Mouse (Mus musculus) hindbrain, embryonic 16.5 days (tissue): ENCODE data around the gene Slc7a9. TPM values are rescaled to one million over a fixed set of nuclear protein-coding genes. Genes with fewer than 3 reads are reported as not detected.

Source experiments
- ATAC-seq: fragments of 200-750 bp; cut with Nextera tagmentation; 2 replicates; pipeline ENCODE4 v1.8.0; 2017; ENCODE audit warnings: moderate TSS enrichment, moderate library complexity
- H3K27ac ChIP-seq: fragments of 300-500 bp; sonication (generic); 2 replicates; pipeline ENCODE4 v1.5.1; 2014; ENCODE audit warnings: low read depth, mild to moderate bottlenecking, control low read depth, low read length, moderate library complexity
- H3K27me3 ChIP-seq: fragments of 300-500 bp; sonication (generic); replicated peaks from 2 replicates; pipeline ENCODE4 v1.6.1; 2014; ENCODE audit warnings: low read length; ENCODE audit not compliant: control insufficient read depth, insufficient read depth
- H3K36me3 ChIP-seq: fragments of 300-500 bp; sonication (generic); 2 replicates; pipeline ENCODE4 v1.6.1; 2014; ENCODE audit warnings: mild to moderate bottlenecking, low read length, moderate library complexity, mixed read lengths; ENCODE audit not compliant: control insufficient read depth, insufficient read depth
- H3K4me1 ChIP-seq: fragments of 300-500 bp; sonication (generic); 2 replicates; pipeline ENCODE4 v1.6.1; 2014; ENCODE audit warnings: low read depth, low read length; ENCODE audit not compliant: control insufficient read depth, insufficient read depth
- H3K4me2 ChIP-seq: fragments of 300-500 bp; sonication (generic); 2 replicates; pipeline ENCODE4 v1.6.1; 2014; ENCODE audit warnings: mild to moderate bottlenecking, low read length, control low read depth, moderate library complexity
- H3K4me3 ChIP-seq: fragments of 300-500 bp; sonication (generic); 2 replicates; pipeline ENCODE4 v1.5.1; 2014; ENCODE audit warnings: mild to moderate bottlenecking, low read length, control low read depth, moderate library complexity
- H3K9ac ChIP-seq: fragments of 300-500 bp; sonication (generic); 2 replicates; pipeline ENCODE4 v1.6.1; 2014; ENCODE audit warnings: low read depth, mild to moderate bottlenecking, control low read depth, low read length, moderate library complexity
- H3K9me3 ChIP-seq: fragments of 300-500 bp; sonication (generic); 2 replicates; pipeline ENCODE4 v1.6.1; 2014; ENCODE audit warnings: mild to moderate bottlenecking, low read length, moderate library complexity; ENCODE audit not compliant: control insufficient read depth
- WGBS: fragments of 180-500 bp; shearing (Covaris S2); extraction: QIAGEN DNeasy Blood & Tissue Kit; methylation state at CpG from one replicate; pipeline ENCODE4 v1.1.7; 2014; 5-methylcytosine and 5-hydroxymethylcytosine counted together
- polyA plus RNA-seq: library from polyadenylated mRNA; unstranded; fragments of >200 nt; fragmentation: Nextera tagmentation; extraction: Ambion mirVana; gene quantifications from 2 replicates; pipeline ENCODE4 v1.2.1, GENCODE M21; 2015

Gene Slc7a9
- polyA plus RNA-seq, 1 experiment from 2014 or later = 0.20 TPM

DNA sequence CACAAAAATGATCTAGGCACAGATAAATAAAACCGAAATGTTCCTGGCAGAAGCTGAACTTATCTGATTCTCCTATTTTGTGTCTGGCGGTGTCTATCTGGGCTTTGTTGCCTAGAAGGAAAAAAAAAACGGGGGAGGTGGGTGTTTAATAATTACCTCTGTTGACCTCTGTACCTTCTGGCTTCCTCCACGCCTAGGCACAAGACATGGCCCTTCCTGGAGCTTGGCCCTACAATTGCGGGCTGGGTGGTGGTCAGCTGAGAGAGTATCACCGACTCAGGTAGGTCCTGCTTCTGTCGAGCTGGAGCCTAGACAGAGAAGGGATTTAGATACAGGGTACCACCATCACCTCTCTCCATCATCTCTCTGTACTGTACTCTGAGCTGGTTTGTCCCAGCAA is 271 bp downstream of the Slc7a9 start:
- WGBS = 77% methylated on average over 7 of the region's 7 CpGs
- Histone ChIP-seq H3K4me2 (no peak overlapping the region), H3K9me3 (peaks cover 4% of the 10 kb centered on the region), H3K27ac (no peak overlapping the region), H3K4me3 (no peak overlapping the region), H3K9ac (no peak overlapping the region), H3K4me1 (no peaks in the 10 kb centered on the region), H3K27me3 (no peaks in the 10 kb centered on the region), H3K36me3 (no peaks in the 10 kb centered on the region)
- no peak for ATAC-seq

DNA sequence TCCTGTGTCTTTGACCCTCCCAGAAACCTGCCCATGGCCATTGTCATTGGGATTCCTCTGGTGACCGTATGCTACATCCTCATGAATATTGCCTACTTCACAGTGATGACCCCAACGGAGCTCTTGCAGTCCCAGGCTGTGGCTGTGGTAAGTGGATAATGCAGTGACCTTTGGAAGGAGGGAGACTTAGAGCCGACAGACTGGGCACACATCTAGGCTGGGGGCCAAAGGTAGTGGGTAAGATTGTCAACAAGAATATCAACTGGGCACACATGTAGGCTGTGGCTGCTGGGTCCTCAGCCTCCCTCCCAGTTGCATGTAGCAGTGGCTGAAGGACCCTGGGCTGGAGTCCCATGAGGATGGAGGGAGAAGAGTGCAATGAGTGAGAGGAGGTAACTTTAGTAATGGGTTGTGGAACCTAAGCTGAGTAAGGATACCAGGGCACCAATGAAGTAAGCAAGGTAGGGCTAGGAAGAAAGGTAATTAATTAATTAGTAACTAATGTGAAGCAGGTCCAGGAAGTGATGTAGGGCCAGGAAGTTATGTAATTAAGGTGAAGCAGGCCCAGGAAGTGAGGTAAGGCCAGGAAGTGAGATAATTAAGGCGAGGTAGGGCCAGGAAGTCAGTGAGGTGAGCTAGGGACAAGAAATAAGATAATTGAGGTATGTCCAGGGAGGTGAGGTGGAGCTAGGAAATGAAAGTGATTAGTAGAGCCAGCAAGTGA is 7.7 kb downstream of the Slc7a9 start:
- Histone ChIP-seq H3K4me2 (no peak overlapping the region), H3K36me3 (no peaks in the 10 kb centered on the region), H3K4me1 (no peaks in the 10 kb centered on the region), H3K9ac (no peak overlapping the region), H3K9me3 (no peaks in the 10 kb centered on the region), H3K27me3 (no peaks in the 10 kb centered on the region), H3K4me3 (no peak overlapping the region), H3K27ac (no peak overlapping the region)
- ATAC-seq = no peak
- 85% methylated on average over 4 of the region's 4 CpGs for WGBS

DNA sequence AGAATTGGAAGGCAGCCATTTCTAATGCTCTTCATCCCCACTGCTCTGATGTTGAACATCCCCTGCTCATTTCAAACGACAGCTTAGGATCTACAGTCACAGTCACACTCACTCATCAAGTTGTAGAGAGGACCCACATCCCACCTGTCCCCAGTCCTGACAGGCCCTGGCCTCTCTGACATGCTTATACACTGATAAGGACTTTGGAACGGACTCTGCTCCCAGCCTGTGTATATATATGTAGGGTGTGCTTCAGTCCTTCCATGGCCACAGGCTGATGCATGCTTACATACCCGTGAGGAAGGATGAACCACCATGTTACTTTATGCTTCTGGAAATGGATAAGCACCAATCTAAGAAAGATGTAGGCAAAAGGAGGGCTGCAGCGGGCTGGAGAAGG is 12.4 kb downstream of the Slc7a9 start:
- WGBS = 85% methylated on average over 4 of the region's 4 CpGs

DNA sequence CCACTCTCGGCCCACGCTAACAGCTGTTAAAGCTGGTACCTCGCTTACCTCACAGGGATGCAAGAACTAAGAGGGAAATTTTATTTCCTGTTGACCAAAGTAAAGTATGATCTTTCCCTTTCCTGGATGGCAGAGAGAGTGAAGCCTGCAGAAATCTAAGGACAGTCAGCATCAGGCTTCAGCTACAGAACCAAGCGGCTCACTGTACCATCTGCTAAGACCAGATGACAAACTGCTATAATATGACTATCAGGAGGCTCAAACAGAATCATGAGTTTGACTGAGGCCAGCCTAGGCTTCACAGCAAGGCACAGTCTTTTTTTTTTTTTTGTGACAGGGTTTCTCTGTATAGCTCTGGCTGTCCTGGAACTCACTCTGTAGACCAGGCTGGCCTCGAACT is 16.4 kb downstream of the Slc7a9 start:
- Histone ChIP-seq H3K27ac (no peak overlapping the region), H3K4me1 (no peaks in the 10 kb centered on the region), H3K4me2 (no peak overlapping the region), H3K9me3 (no peaks in the 10 kb centered on the region), H3K4me3 (no peak overlapping the region), H3K9ac (no peak overlapping the region), H3K27me3 (no peaks in the 10 kb centered on the region), H3K36me3 (no peaks in the 10 kb centered on the region)
- WGBS = 93% methylated on average over 5 of the region's 5 CpGs
- ATAC-seq = no peak

More for the DNA sequence above, 12.4 kb downstream of the Slc7a9 start:
- Histone ChIP-seq H3K4me3 (no peak overlapping the region), H3K27me3 (no peaks in the 10 kb centered on the region), H3K27ac (no peak overlapping the region), H3K4me1 (no peaks in the 10 kb centered on the region), H3K4me2 (no peak overlapping the region), H3K9me3 (no peaks in the 10 kb centered on the region), H3K36me3 (no peaks in the 10 kb centered on the region), H3K9ac (no peak overlapping the region)
- ATAC-seq = no peak

DNA sequence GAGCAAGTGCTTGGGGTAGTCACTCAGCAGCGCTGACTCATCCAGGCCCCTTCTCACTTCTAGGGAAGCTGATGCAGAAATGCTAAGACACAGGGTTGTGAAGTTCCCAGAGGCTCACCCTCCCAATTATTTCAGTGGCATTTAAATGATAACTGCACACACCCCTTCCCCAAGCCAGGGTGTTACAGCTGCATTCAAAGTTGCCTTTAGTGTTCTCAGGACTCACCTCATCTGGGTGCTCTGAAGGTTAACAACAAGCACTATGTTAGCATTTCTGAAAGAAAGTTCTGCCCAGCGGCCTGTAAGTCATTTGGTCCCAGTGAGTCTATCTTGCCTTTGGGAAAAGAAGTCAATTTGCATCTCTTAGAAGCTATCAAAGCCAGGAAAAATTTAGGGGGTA is 19.3 kb downstream of the Slc7a9 start:
- H3K36me3 ChIP-seq = no peaks in the 10 kb centered on the region
- WGBS = 63% methylated on average over 2 of the region's 2 CpGs
- H3K27me3 ChIP-seq = no peaks in the 10 kb centered on the region
- no peaks in the 10 kb centered on the region for H3K9me3 ChIP-seq
- ATAC-seq = no peak
- H3K9ac ChIP-seq = no peak overlapping the region
- no peak overlapping the region for H3K27ac ChIP-seq
- H3K4me3 ChIP-seq = no peak overlapping the region
- H3K4me1 ChIP-seq = no peaks in the 10 kb centered on the region
- no peak overlapping the region for H3K4me2 ChIP-seq

DNA sequence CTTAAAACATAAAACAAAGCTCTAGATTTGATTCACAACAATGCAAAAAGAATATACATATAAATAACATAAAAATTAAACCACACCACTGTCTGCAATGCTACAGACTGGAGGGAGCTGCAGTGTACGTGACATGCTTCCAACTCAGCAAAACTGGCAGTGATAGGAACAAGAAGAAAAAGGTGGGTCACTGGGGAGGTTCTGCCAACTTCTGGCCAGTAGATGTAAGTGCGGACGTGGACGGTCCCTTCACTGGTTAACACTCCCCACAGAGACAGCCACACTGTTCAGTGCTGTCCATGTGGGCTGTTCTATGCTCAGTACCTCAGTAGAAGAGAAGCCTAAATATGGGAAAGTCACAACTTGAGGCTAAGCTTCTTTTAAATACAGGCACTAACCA is 22.2 kb downstream of the Slc7a9 start:
- no peaks in the 10 kb centered on the region for H3K9me3 ChIP-seq
- H3K9ac ChIP-seq = no peak overlapping the region
- no peak for ATAC-seq
- WGBS = 50% methylated on average over 4 of the region's 4 CpGs
- H3K4me3 ChIP-seq = no peak overlapping the region
- H3K4me2 ChIP-seq = no peak overlapping the region
- H3K27ac ChIP-seq = no peak overlapping the region
- H3K27me3 ChIP-seq = no peaks in the 10 kb centered on the region
- no peaks in the 10 kb centered on the region for H3K36me3 ChIP-seq
- no peaks in the 10 kb centered on the region for H3K4me1 ChIP-seq

DNA sequence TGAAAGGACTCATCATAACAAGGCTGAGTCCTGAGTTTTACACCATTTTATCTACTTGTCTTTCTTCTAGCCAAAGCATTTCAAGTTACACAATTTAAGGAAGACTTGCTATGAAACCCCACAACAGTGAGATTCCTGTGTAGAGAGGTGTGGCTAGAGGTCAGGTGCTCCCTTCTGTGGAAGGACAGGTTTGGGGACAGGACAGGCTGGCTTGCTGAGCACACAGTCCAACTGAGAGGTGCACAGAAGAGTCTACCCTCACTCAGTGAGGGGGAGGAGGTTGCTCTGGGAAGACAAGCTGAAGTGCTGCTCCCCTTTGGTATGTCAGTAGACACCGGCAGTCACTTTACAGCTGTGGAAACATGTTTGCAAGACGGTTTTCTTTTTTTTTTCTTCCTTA is 27.9 kb downstream of the Slc7a9 start:
- ATAC-seq = no peak
- Histone ChIP-seq H3K9me3 (no peaks in the 10 kb centered on the region), H3K36me3 (no peaks in the 10 kb centered on the region), H3K27me3 (no peaks in the 10 kb centered on the region), H3K4me1 (no peaks in the 10 kb centered on the region), H3K4me2 (no peak overlapping the region), H3K4me3 (no peak overlapping the region), H3K9ac (no peak overlapping the region), H3K27ac (no peak overlapping the region)
- 83% methylated on average over 2 of the region's 2 CpGs for WGBS

DNA sequence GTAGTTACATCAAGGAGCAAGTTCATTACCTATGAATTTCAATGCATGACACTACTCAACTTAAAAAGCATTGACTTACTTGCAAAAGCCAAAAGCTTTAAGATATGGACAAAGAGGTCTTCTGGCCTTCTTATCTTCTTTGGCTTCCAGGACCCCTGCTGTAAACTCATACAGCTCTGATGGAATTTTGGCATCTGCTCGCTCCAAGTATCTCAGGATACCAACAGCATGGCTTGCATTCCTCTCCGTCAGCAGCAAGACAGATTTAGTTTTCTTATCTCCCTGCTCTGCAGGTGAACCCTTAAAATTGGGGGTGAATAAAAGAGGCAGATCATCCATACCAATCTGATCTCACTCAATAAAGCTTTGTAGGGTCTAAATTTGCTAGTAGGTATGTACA is 36.5 kb downstream of the Slc7a9 start:
- Histone ChIP-seq H3K4me2 (no peak overlapping the region), H3K27ac (no peak overlapping the region), H3K36me3 (no peaks in the 10 kb centered on the region), H3K9me3 (no peaks in the 10 kb centered on the region), H3K4me3 (no peak overlapping the region), H3K4me1 (no peaks in the 10 kb centered on the region), H3K9ac (no peak overlapping the region), H3K27me3 (no peaks in the 10 kb centered on the region)
- no peak for ATAC-seq
- 85% methylated on average over 2 of the region's 2 CpGs for WGBS

DNA sequence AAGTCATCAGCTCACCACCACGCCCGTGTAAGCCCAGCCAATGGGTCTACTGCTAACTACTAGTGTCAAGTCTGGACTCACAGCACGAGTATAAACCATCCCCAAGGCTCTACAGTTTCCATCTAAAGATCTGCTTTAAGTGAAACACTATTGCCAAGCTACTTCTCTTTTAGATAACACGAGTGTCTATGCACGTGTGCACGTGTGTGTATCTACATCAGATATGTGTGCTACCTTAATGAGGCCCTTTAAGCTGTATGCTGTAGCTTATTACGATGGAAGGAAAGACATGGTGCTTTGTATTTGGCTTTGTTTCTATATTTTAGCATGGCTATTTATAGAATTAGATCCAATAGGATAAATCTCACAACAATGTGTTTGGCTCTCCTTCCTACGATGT is 38.0 kb downstream of the Slc7a9 start:
- 92% methylated on average over 8 of the region's 8 CpGs for WGBS
- Histone ChIP-seq H3K4me3 (no peak overlapping the region), H3K4me2 (no peak overlapping the region), H3K9ac (no peak overlapping the region), H3K27me3 (no peaks in the 10 kb centered on the region), H3K36me3 (no peaks in the 10 kb centered on the region), H3K4me1 (no peaks in the 10 kb centered on the region), H3K27ac (no peak overlapping the region), H3K9me3 (no peaks in the 10 kb centered on the region)
- no peak for ATAC-seq

DNA sequence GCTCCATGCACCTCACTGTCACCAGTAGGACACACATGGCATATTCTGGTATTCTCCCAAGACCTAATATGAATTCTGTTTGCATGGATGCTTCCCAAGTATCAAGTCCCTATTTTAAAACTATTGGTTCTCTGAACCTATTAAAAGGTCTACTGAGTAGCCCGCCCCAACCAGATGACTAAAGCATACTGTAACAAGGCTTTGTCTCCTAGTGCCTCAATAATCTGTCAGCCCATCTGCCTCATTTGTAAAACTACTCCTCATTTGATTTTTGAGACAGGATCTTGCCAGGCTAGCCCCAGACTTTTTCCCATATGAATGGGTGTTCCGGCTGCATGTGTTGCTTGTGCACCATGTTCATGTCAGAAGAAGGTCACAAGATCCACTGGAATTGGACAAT is 41.6 kb downstream of the Slc7a9 start:
- Histone ChIP-seq H3K4me2 (no peak overlapping the region), H3K4me1 (no peaks in the 10 kb centered on the region), H3K9me3 (no peaks in the 10 kb centered on the region), H3K4me3 (no peak overlapping the region), H3K9ac (no peak overlapping the region), H3K27me3 (no peaks in the 10 kb centered on the region), H3K27ac (no peak overlapping the region), H3K36me3 (no peaks in the 10 kb centered on the region)
- 93% methylated on average over 2 of the region's 2 CpGs for WGBS
- no peak for ATAC-seq
